Mouse (Mus musculus) heart, adult 18-20 months (tissue): ENCODE results near the gene Nlrc5. TPM values are rescaled to one million over a fixed set of nuclear protein-coding genes. Genes with fewer than 3 reads are reported as not detected.

ENCODE experiments used
- DNase-seq, 2 experiments: peaks; one replicate each; pipeline ENCODE4 v3.0.0; 2021 to 2022; ENCODE audit warnings: mixed read lengths in 1 of 2
- total RNA-seq, 2 experiments: library from RNA; stranded (reverse); gene quantifications; 2 replicates each; pipeline ENCODE4 v1.2.3; 2021

Gene Nlrc5
- total RNA-seq, 2 experiments from 2014 or later: 4.0 to 8.8 TPM

- no peak for DNase-seq
These were observed 35.5 kb downstream of the Nlrc5 start for GRCm38 (mm10) chr8:94469656-94470055.

GRCm38 (mm10) chr8:94470794-94471193 lies 36.6 kb downstream of the Nlrc5 start:
- DNase-seq: no peak

- DNase-seq: no peak
These were observed 37.1 kb downstream of the Nlrc5 start for GRCm38 (mm10) chr8:94471281-94471680.

DNA sequence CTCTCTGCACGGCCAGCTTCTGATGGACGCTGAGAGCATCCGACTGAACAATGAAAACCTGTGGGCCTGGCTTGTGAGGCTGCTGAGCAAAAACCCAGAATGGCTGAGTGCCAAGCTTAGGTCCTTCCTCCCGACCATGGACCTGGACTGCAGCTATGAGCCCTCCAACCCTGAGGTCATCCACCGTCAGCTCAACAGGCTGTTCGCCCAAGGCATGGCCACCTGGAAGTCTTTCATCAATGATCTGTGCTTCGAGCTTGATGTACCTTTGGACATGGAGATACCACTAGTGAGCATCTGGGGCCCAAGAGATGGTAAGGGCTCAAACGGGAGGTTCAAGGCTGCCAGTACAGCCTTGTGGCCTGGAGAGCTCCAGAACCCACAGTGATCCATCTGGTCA lies 38.6 kb downstream of the Nlrc5 start:
- DNase-seq: no peak

DNA sequence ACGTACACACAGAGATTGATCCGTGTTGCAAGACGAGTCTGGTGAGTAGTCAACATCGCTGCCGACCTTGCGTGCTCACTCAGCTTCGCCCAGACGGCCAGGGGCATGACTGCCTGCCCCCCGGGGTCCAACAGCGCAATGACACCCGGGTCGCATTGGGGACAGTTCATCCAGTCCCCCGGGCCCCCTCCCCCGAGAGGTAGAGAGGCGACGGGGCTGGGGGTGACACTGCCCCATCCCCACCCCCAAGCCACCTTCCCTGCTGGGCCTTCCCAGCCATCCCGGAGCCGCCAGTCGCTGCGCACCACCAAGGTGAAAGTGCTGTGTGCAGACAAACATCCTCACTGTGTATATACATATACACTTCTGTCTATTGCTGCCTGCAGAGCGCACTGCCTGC lies 39.3 kb downstream of the Nlrc5 start:
- no peak for DNase-seq

DNA sequence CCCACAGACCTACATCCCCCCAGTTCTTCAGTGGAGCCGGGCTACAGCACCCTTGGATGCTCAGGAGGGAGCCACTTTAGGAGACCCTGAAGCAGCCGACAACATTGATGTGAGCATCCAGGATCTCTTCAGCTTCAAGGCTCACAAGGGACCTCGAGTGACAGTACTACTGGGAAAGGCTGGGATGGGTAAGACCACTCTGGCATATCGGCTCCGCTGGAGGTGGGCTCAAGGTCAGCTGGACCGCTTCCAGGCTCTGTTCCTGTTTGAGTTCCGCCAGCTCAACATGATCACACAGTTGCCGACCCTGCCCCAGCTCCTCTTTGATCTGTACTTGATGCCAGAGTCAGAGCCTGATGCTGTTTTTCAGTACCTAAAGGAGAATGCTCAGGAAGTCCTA lies 41.6 kb downstream of the Nlrc5 start:
- DNase-seq: no peak

GRCm38 (mm10) chr8:94476846-94477245 lies 42.7 kb downstream of the Nlrc5 start:
- no peak for DNase-seq

DNA sequence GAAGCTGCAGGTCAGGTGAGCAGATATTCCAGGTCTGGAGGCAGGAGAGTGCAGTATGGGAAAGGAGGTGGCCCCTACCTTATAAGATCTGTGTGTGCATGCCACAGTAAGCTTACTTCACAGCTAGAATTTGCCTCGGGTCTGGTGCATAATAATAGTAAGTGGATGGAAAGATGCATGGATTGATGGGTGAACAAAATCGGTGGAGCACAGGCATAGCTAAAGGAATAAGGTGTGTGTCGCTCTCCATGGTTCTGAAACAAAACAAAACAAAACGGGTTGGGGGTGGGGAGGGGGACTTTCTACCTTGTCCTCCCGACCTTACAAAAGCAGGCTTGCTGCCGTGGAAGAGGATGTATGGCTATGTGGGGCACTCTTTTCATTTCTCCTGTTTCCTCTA lies 47.9 kb downstream of the Nlrc5 start:
- no peak for DNase-seq

DNA sequence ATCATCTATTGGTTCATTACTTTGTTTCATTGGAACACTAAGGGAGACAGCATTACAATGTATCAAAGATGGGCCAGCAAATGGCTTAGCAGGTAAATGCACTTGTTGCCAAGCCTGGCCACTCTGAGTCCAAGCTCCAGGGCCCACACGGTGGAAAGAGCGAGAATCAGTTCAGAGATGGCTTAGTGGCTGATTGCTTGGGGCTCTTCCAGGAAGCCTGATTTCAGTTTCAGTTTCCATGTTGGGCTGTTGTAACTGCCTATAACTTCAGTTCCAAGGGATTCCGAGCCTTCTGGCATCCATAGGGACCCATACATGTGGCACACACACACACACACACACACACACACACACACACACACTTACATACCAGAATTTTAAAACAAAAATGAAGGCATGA lies 51.1 kb downstream of the Nlrc5 start:
- DNase-seq: peak; percentile 39 to 44

DNA sequence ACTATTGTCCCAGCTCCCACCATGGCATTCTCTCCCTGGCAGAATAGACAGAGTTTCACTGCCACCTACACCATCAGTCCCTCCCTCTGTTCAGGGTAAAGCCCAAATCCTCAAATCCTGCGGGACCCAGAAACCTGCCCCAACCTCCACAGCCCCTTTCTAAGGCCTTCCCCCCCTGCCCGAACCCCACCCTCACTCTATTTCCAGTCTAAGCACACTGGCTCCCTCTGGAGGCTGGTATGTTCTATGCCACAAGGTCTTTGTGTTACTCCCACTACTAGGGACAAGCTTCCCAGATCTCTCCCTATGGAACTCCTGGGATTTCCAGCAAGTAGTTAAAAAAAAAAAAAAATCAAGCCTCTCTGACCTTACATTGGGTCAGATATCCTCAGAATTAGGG lies 51.7 kb downstream of the Nlrc5 start:
- DNase-seq: peak; percentile 71 to 84

GRCm38 (mm10) chr8:94488016-94488415 lies 53.9 kb downstream of the Nlrc5 start:
- DNase-seq: no peak

GRCm38 (mm10) chr8:94489809-94490483 lies 55.8 kb downstream of the Nlrc5 start:
- no peak for DNase-seq

GRCm38 (mm10) chr8:94492021-94492681 lies 58.0 kb downstream of the Nlrc5 start:
- peak; percentile 72 to 91 for DNase-seq

DNA sequence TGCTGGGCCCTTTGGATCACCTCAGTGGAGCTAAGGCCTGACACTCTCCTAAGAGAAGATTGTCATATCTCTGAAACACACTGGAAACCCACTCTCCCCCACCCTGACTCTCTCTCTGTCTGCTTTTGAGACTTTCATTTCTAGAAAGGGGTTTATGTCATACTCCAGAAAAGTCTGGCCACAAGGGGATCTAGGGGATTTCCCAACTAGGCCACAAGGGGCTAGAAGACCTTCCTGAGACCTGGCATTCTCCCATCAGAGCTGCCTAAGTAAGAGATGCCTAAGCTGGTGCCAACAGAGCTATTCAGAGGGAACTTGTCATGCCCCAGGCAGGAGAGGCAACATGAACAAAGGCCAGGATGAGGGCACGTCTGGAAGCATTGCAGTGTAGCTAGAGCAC lies 59.1 kb downstream of the Nlrc5 start:
- no peak for DNase-seq

DNA sequence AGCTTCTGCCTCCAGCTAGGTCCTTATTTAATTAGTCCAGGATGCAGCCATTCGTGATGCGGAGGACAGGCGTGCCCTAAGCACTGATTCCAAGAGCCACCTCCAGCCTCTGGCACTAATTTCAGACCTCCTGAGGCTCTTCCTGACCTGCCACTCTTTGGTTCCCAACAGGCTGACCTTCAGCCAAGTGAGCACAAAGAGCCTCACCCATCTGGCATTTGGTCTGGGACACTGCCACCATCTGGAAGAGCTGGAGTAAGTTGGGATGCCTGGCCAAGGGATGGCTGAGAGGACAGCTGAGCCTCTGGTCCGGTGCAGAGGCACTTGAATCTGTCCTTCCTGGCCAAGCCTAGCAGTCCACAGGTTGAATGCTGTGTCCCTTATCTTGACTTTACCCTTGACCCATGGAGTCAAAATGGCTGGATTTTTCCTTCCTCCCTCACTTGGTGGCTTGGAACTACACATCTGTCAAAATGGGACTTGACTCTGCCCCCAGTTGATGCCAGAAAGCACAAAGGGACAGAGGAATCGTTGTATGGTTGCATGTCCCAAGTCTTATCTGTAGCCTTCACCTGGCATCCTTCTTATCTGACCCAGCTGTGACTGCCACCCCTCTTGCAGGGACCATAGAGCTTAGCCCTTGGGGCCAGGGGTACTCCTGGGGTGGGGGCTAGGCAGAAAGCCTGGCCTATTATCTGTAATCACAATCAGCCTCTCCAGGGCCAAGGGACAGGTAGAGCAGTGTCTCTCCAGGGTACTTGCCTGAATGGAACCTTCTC lies 81.5 kb downstream of the Nlrc5 start:
- DNase-seq: no peak

- no peak for DNase-seq
These were observed 82.0 kb downstream of the Nlrc5 start for GRCm38 (mm10) chr8:94516209-94516593.

DNA sequence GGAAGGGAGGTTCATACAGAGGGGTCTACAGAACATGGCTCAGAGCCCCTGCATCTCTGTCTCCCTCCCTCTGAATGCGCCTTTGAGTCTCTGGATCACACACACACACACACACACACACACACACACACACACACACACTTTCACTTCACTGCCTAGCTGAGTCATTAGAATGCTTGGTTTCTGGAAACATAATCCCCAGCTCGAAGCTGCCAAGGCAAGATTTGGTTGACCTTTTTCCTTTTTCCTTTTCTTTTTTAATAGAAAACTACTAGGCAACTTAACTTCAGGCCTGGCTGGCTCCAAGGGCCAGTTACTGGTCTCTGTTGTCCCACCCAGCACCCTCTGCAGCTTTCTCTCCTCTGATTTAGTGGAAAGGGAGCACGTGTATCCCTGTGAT lies 82.6 kb downstream of the Nlrc5 start:
- DNase-seq: no peak

GRCm38 (mm10) chr8:94518331-94518730 lies 84.2 kb downstream of the Nlrc5 start:
- no peak for DNase-seq

GRCm38 (mm10) chr8:94519021-94519420 lies 84.9 kb downstream of the Nlrc5 start:
- no peak for DNase-seq

GRCm38 (mm10) chr8:94521481-94521880 lies 87.3 kb downstream of the Nlrc5 start:
- no peak for DNase-seq

DNA sequence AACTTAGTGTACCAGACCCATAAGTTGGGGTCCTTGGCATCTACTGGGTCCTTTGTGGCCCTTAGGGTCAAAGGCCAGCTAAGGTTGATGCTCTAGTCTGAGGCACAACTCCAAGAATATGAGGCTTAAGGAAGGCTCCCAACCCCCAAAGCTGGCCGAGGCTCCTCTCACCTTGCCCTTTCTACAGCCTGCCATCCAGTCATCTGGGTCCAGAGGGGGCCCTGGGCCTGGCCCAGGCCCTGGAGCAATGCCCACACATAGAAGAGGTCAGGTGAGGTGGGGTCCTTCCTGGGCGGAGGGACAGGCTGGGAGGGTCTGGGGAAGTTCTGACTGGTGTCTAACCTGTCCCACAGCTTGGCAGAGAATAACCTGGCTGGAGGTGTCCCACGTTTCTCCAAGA lies 88.3 kb downstream of the Nlrc5 start:
- no peak for DNase-seq

DNA sequence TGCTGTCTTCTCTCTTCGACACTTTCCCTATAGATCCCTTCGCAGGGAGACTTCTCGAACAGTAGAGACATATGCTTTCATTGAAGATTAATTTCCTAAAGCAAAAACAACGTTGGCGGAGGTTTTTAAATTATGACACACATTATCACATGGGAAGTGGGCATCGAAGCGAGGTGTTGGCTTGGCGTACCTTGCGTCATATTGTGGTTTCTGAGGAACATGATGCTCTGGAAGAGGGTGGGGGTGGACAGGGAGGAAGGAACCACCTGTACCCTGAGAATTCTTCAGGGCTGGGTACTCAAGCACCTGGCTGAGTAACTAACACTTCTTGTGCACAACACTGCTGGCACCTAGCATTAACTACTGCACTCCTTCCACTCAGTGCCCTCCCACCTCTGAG lies 90.4 kb downstream of the Nlrc5 start:
- no peak for DNase-seq

DNA sequence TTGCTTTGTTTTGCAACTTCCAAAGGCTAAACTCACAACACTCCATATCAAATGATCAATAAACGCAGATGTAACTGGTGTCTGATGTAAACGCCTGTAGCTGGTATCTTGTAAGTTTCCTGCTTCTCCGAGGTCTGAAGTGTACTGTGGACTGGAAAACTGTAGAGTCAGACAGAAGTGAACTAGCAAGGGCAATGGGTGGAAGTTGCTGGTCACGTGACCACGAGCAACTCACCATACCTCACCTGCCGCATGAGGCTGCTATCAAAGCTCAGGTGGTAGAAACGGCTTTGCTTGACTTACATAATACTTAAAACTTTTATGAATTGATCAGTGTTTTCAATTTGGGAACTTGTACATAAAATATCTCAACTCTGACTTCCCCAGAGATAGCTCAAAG lies 93.0 kb downstream of the Nlrc5 start:
- no peak for DNase-seq
